Mouse (Mus musculus): ENCODE data around the gene Cbx1.

Cbx1 gene

DNA sequence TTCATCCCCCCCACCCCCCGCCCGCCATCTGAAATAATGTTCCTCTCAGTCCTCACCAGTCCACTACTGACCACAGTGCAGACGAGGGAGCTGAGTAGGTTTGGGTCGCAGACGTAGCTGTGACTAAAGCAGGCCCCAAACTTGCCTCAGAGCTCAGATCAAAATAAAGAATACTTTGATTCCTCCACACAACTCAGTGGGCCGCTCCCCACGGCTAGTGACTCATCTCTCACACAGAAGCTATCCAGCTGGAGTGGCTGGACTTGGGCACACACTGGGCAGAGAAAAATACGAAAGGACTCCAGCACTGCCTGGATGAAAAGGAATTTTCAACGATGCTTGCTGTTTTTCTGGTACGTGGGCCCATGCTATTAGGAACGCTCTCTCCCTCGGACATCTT lies 22.4 kb upstream of the Cbx1 start:
- TF ChIP-seq GATA4 (IDR thresholded peaks at IDR 0.05; ENCODE audit: insufficient replicate concordance, low read length), result no peak

DNA sequence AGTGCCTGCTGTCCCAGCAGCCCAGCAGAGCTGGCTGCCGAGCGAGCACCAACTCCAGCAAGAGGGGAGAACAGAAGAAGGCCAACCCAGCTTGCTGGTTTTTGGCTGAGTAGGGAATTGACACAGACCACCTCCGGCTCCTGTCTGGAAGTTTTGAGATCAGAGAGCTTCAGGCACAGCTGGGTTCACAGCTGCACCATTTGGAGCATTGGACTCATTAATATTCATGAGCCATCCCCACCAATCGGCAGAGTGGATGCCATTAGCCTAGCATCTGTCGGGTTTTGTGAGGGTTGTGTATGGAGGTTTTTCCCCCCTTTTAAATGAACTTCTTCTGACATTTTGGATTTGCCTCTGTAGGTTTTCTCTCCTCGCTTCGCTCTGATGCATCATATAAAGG lies 21.8 kb upstream of the Cbx1 start:
- no peak for TF ChIP-seq GATA4 (IDR thresholded peaks at IDR 0.05; ENCODE audit: insufficient replicate concordance, low read length)

DNA sequence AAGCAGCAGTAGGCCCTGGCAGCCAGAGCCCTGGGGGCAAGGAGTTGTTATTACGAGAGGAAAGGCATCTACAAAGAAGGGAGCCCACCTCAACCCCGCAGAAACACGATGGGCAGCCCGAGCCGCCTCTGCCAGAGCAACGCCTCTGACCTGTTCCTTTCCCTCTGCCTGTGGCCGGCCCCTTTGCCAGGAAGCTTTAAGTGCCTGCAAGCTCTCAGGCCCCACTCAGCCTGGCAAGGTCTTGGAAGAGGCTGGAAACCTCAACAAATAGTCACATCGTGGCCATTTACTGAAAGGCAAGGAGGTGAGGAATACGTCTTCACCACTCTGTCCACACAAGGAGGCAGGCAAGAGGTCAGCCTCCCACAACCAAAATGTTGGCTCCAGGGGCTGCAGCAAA lies 20.7 kb upstream of the Cbx1 start:
- no peak for TF ChIP-seq GATA4 (IDR thresholded peaks at IDR 0.05; ENCODE audit: insufficient replicate concordance, low read length)

DNA sequence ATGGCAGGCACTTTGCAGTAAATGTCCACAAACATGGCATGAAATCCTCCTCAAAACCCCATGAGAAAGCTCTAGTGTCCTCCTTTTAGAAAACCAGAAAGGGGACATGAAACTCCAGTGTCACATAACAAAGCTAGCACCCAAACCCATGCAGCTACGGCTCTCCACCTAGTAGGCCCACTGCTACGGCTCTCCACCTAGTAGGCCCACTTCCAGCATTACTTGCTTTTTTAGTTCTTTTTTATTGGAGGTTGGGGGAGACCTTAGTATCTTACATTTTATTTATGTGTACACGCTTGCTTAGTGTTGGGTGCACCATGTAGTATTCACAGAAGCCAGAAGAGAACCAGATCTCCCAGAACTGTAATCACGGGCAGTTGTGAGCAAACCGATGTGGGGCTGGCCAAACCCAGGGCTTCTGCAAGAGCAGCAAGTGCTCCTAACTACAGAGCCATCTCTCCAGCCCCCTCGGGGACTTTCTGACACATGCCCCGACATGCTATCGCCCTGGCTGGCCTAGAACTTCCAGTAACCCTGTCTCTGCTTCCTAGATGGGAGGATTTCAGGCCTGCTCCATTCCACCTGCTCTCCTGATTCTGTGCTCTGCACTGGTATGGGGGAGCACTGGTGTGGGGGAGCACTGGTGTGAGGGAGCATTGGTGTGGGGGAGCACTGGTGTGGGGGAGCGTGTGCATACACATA lies 17.5 kb upstream of the Cbx1 start:
- TF ChIP-seq GATA4 (IDR thresholded peaks at IDR 0.05; ENCODE audit: insufficient replicate concordance, low read length), result no peak

DNA sequence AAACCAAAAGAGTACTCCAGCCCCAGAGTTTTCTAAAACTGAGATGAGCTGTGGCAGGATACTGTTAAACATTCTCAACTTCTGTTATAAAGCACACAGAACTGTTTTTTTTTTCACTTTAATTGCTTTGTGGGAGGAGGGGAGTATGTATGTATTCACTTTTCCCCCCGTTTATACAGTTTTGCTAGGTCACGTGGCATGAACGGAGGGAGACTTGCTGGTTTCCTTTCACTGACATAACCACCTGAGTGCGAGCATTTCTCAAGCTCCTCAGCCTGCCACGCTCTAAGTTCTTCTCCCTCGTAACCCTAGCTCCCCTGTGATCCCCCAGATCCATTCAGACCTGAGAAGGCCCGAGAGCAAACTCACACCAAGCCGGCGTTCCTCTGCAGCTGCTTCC lies 16.5 kb upstream of the Cbx1 start:
- no peak for TF ChIP-seq GATA4 (IDR thresholded peaks at IDR 0.05; ENCODE audit: insufficient replicate concordance, low read length)

DNA sequence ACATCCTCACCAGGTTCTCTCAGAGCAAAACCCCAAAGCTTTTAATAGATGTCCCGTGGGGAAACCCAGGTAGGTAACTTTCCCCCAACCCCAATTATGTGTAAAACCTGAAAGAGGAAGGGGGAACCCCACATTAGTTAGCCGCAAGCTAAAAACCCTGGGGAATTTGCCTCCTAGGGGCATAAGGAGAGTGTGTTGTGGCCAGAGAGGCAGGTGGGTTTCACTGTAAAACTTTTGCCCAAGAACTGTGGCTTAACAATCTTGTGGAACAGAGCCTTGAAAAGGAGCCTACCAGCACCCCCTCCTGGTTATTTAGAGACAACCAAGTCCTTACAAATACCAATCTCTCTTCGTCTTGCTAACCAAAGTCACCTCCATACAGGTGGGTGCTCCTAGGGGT lies 14.4 kb upstream of the Cbx1 start:
- no peak for TF ChIP-seq GATA4 (IDR thresholded peaks at IDR 0.05; ENCODE audit: insufficient replicate concordance, low read length)

DNA sequence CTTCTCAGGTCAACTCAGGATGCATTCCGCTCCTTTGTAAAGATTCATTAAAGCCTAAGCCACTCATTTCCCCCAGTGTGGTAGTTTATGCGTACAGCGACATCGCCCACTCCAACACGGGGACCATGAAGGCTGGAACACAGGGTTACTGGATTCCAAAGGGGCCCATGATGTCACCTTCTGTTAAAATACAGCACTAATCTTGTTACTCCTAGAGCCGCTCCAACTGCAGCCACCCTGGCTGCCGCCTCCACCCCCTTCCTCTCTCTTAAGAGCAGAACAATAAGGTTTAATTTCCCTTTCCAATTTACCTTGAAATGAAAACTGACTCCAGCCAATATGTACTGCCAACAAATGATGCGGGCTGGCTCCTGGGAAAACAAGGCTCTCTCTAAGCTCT lies 13.9 kb upstream of the Cbx1 start:
- TF ChIP-seq GATA4 (IDR thresholded peaks at IDR 0.05; ENCODE audit: insufficient replicate concordance, low read length), result no peak

DNA sequence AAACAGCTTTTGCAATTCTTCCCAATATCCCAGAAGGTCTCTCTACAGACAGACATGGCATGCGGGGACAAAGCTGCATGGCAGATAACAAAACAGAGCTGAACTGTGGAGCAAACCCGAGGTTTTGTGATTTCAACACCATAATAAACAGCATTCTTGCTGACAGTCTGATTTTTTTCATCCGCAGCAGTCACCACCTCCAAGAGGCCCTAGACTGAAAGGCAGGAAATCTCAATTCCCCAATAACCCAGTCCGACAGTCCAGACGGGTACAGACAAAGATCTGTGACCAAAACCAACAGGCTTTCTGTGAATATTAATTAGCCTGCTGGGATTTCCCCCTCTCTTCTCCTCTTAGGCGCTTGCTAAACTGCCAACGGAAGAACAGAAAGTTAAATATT lies 13.3 kb upstream of the Cbx1 start:
- no peak for TF ChIP-seq GATA4 (IDR thresholded peaks at IDR 0.05; ENCODE audit: insufficient replicate concordance, low read length)

DNA sequence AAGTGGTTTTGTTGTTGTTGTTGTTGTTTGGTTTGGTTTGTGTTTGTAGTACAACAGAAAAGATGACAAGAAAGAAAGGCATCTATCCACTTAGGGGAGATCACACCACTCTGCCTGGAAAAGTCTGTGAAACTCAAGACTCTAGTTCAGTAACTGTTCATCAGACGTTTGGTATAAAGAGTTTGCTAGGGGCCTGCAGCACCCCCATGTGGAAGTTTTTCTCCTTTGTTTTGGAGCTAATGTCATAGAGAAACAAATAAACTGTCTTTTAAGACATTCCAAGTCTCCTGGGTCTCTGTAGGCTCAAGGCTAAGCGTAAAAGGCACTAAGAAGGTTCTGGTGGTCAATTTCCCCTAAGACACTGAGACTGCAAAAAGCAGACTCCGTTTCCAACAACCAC lies 12.9 kb upstream of the Cbx1 start:
- no peak for TF ChIP-seq GATA4 (IDR thresholded peaks at IDR 0.05; ENCODE audit: insufficient replicate concordance, low read length)

DNA sequence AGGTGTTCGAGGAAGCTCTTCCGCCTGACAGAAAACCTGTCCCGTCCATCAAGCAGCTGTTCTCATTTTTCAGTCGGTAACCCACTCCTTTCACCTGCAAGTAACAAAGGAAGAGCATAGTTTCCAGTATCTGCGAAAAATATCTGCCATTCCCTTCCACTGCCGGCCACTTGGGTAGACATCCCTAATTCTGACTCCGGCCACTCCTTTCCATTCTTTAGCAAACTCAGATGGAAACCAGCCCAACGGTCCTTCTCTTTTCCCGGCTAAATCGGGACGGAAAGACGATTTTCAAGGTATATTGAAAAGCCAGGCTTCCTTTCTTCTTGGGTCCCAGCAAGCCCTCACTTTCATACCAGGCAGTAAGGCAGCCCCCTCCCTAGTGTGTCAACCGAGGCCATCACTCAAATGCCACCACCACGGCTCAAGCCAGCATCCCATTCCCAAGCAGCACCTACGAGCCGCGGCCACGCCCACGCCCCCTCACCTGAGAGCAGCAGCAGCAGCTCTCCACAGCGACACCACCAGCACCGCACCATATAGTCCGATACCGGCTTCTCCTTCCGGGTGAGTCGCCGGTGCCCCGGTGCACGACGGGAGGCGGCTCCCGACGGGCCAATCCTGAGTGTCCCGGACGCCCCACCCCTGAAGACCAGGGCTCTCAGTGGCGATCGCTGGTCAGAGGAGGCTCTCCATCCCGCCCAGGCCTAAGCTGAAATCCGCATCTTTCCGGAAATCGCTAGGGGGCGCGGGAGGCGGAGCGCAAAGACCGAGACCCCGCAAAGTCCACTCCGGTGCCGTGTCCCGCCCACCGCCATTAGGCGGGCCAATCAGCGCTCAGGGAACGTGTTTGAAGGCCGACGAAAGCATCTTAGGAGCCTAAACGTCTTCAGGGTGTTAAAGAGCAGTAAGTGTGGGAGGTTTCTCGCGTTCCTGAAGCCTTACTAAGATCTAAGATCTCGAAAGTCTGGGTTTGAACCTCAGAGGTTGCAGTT lies 11.7 kb upstream of the Cbx1 start, which contains the start of gene Snx11:
Gene Snx11, minus strand, starts transcription at position 592 of the 995 bp plus-strand sequence.
- TF ChIP-seq GATA4 (IDR thresholded peaks at IDR 0.05; ENCODE audit: insufficient replicate concordance, low read length), result peak; percentile 54; the same call in 1 of the 2 replicates

DNA sequence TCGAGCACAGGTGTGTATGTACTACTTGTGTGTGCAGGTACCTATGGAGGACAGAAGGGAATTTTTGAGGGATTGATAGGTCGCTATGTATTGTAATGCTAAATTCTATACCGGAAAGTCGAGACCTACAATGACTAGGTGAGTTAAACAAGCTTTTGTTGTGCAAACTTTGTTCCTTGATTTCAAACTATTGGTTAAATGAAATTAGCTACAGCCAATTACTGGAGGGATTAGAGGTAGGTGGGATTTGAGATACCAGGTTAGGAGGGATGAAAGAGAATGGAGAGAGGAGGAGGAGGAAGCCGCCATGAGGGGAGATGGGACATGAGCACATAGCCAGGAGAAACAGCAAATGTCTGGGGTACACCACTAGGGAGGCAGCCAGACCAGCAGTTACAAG lies 8.6 kb upstream of the Cbx1 start:
- TF ChIP-seq GATA4 (IDR thresholded peaks at IDR 0.05; ENCODE audit: insufficient replicate concordance, low read length), result no peak

DNA sequence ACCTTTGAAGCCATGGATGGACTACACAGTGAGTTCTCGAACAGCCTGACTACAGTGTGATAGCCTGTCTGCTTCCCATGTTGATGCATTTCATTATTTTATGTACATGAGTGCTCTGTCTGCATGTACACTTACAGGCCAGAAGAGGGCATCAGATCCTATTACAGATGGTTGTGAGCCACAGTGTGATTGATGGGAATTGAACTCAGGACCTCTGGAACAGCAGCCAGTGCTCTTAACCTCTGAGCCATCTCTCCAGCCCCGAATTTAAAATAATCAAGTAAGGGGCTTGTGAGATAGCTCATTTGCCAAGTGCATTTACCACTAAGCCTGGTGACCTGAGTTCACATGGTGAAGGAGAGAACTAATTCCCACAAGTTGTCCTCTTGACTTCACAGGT lies 7.5 kb upstream of the Cbx1 start:
- no peak for TF ChIP-seq GATA4 (IDR thresholded peaks at IDR 0.05; ENCODE audit: insufficient replicate concordance, low read length)

DNA sequence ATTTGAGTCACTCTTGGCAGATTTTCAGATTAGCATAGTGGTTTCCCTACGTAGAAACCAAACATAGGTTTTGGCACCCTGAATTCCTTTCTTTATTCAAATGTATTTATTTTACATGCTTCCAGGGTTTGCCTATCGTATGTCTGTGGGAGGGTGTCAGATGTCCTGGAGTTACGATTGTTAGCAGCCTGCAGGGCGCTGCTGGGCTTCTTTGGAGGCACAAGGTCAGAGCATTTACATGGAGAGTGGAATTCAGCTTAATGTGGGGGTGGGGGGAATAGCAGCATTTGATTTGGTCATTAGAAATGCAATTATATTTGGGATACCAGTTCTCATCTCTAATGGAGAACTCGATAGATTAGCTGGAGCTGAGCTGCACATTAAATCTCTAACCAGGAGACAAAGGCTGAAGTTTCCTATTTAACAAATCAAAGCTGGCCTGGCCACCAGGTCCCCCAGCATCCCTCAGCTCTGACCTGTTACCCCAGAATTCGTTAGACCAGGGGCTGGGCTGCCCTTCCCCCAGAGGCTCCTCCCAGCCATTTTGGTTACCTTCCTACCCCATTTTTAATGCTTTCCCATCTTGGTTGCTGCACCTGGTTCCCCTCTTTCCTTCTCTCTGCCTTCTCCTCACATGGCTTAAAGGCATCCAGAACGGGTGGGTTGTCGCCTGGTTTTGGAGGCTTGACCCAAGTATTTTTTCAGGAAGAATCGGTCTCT lies 2.0 kb upstream of the Cbx1 start:
- no peak for TF ChIP-seq GATA4 (IDR thresholded peaks at IDR 0.05; ENCODE audit: insufficient replicate concordance, low read length)

DNA sequence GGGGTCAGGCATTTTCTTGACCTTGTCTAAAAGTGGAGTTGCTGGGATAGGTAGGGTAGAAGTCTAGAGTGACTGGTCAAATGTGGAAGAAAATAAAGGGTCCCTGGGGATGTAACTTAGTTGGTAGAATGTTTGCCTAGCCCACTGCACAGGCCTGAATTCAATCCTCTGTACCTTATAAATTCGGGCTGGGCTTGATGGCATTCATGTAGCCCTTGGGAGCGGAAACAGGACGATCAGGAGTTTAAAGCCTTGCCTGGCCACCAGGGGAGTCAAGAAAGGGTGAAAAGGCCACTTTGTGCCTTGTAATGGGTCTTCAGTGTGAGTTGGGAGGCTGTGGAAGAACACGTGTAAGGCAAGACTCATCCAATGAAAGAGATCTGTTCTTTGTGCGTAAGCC lies 1.1 kb downstream of the Cbx1 start:
- TF ChIP-seq GATA4 (IDR thresholded peaks at IDR 0.05; ENCODE audit: insufficient replicate concordance, low read length), result no peak

DNA sequence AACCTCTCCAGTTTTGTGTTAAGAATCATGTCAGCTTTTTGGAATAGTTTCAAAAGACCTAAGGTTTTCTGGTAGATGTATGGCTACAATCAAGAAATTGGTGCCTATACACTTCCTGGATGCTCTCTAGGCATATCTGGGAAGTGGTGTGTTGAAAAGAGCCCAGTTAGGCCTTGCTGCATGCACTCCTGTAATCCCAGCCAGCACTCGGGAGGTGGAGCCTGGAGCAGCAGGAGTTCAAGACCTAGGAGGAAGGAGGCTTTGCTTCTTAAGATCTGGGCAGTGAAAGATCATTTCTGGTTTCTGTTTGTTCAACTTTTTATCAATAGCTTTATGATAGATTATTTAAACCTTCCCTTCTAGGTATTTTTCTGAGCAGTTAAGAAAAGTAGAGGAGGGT lies 1.8 kb downstream of the Cbx1 start:
- TF ChIP-seq GATA4 (IDR thresholded peaks at IDR 0.05; ENCODE audit: insufficient replicate concordance, low read length), result no peak

DNA sequence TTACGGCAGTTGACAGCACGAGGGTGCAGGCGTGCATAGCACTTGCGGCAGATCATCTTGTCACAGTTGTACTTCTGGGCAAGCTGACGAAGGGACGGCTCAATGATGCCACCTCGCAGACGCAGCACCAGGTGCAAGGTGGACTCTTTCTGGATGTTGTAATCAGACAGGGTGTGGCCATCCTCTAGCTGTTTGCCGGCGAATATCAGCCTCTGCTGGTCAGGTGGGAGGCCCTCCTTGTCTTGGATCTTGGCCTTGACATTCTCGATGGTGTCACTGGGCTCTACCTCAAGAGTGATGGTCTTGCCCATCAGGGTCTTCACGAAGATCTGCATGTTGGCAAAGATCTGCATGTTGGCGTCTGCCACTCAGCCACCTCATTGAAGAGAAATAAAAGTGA lies 6.6 kb downstream of the Cbx1 start:
- TF ChIP-seq GATA4 (IDR thresholded peaks at IDR 0.05; ENCODE audit: insufficient replicate concordance, low read length), result no peak
